Mouse (Mus musculus) CD4-positive, CD25-positive, alpha-beta regulatory T cell, adult 4 months (primary cell): ENCODE results near the gene 4921536K21Rik. TPM values are rescaled to one million over a fixed set of nuclear protein-coding genes. Genes with fewer than 3 reads are reported as not detected.

Experiments used
- ATAC-seq: one replicate; pipeline ENCODE4 v1.8.0; 2017
- polyA plus RNA-seq, 2 experiments: library from polyadenylated mRNA; unstranded; fragments of 100-300 nt; shearing (Covaris generic); gene quantifications; one replicate each; pipeline ENCODE4 v1.2.1; 2017

The 4921536K21Rik gene
- polyA plus RNA-seq, 2 experiments from 2014 or later = not detected

- ATAC-seq = no peak
Measured at GRCm38 (mm10) chr11:3853481-3854034, 41.3 kb downstream of the 4921536K21Rik start.

GRCm38 (mm10) chr11:3853031-3853430 is 41.9 kb downstream of the 4921536K21Rik start:
- no peak for ATAC-seq

GRCm38 (mm10) chr11:3851872-3852271 is 43.0 kb downstream of the 4921536K21Rik start:
- no peak for ATAC-seq

- ATAC-seq = no peak
Measured at GRCm38 (mm10) chr11:3850746-3851277, 44.1 kb downstream of the 4921536K21Rik start.

- no peak for ATAC-seq
Measured at GRCm38 (mm10) chr11:3850315-3850614, 44.6 kb downstream of the 4921536K21Rik start.

GRCm38 (mm10) chr11:3849469-3850314 is 45.2 kb downstream of the 4921536K21Rik start:
- no peak for ATAC-seq

- no peak for ATAC-seq
Measured at GRCm38 (mm10) chr11:3846351-3846750, 48.5 kb downstream of the 4921536K21Rik start.

GRCm38 (mm10) chr11:3843943-3844734 is 50.8 kb downstream of the 4921536K21Rik start:
- ATAC-seq = no peak

Other genes with a start within 250 kb of the 4921536K21Rik start
- gene Morc2a, start 245.9 kb downstream of the 4921536K21Rik start, polyA plus RNA-seq = 10 to 100 TPM in 1 of 2 experiments, 1 to 10 TPM in 1; 8.1 to 10.7 TPM
- not detected for gene Osbp2, start 31.2 kb downstream of the 4921536K21Rik start, polyA plus RNA-seq
- gene Dusp18, start 142 bp upstream of the 4921536K21Rik start, polyA plus RNA-seq = under 1 TPM; 0.36 to 0.63 TPM
- 1 to 10 TPM in 1 of 2 experiments, under 1 TPM in 1; 0.75 to 2.2 TPM for gene Slc35e4, start 19.6 kb upstream of the 4921536K21Rik start, polyA plus RNA-seq
- gene Tcn2, start 37.1 kb upstream of the 4921536K21Rik start, polyA plus RNA-seq = 10 to 100 TPM; 28.0 to 31.2 TPM
- 100 to 1,000 TPM in 1 of 2 experiments, 10 to 100 TPM in 1; 82.0 to 111 TPM for gene Pes1, start 68.9 kb upstream of the 4921536K21Rik start, polyA plus RNA-seq
- not detected for gene 4930556J24Rik, start 81.7 kb upstream of the 4921536K21Rik start, polyA plus RNA-seq
- gene Gal3st1, start 88.5 kb upstream of the 4921536K21Rik start, polyA plus RNA-seq = not detected
- gene Sec14l4, start 136.4 kb upstream of the 4921536K21Rik start, polyA plus RNA-seq = not detected
- not detected for gene Sec14l3, start 169.7 kb upstream of the 4921536K21Rik start, polyA plus RNA-seq
- 1 to 10 TPM; 1.2 to 1.8 TPM for gene Mtfp1, start 200.3 kb upstream of the 4921536K21Rik start, polyA plus RNA-seq
- gene Sec14l2, start 228.3 kb upstream of the 4921536K21Rik start, polyA plus RNA-seq = 1 to 10 TPM in 1 of 2 experiments, under 1 TPM in 1; 0.71 to 3.8 TPM
- gene Rnf215, start 240.1 kb upstream of the 4921536K21Rik start, polyA plus RNA-seq = 10 to 100 TPM in 1 of 2 experiments, 1 to 10 TPM in 1; 7.3 to 11.2 TPM